Mouse (Mus musculus) erythroblast, embryonic 14.5 days (primary cell): ENCODE data around the gene Arhgap30. TPM values are rescaled to one million over a fixed set of nuclear protein-coding genes. Genes with fewer than 3 reads are reported as not detected.
A peak's percentile ranks its signal among the peaks of the same experiment; 100 is the strongest.

Experiments
- H3K27me3 ChIP-seq: 2 replicates; pipeline ENCODE4 v1.6.1; 2012; ENCODE audit warnings: inconsistent platforms; ENCODE audit not compliant: control insufficient read depth
- H3K36me3 ChIP-seq: 2 replicates; pipeline ENCODE4 v1.6.1; 2012; ENCODE audit warnings: mild to moderate bottlenecking, inconsistent platforms; ENCODE audit not compliant: control insufficient read depth
- H3K4me1 ChIP-seq: 2 replicates; pipeline ENCODE4 v1.6.1; 2012; ENCODE audit warnings: inconsistent platforms; ENCODE audit not compliant: control insufficient read depth
- H3K4me3 ChIP-seq: replicated peaks from 2 replicates; pipeline ENCODE3; 2012; ENCODE audit warnings: moderate library complexity, mild to moderate bottlenecking, inconsistent platforms
- H3K9me3 ChIP-seq: 2 replicates; pipeline ENCODE4 v1.6.1; 2012; ENCODE audit warnings: low read length, inconsistent platforms, mixed read lengths; ENCODE audit not compliant: control insufficient read depth
- GATA1 ChIP-seq: IDR thresholded peaks from 2 replicates; pipeline ENCODE4 v1.6.1; 2012; ENCODE audit warnings: low read length, inconsistent platforms, mixed read lengths
- TAL1 ChIP-seq: IDR thresholded peaks from 3 replicates; pipeline ENCODE4 v1.6.1; 2012; ENCODE audit warnings: low read length, inconsistent platforms, mixed read lengths
- polyA plus RNA-seq: library from polyadenylated mRNA; stranded (reverse); fragments of >175 nt; gene quantifications from 2 replicates; pipeline ENCODE4 v1.2.3, GENCODE M21; 2012

Gene Arhgap30
- polyA plus RNA-seq, 1 experiment, result 0.06 TPM

DNA sequence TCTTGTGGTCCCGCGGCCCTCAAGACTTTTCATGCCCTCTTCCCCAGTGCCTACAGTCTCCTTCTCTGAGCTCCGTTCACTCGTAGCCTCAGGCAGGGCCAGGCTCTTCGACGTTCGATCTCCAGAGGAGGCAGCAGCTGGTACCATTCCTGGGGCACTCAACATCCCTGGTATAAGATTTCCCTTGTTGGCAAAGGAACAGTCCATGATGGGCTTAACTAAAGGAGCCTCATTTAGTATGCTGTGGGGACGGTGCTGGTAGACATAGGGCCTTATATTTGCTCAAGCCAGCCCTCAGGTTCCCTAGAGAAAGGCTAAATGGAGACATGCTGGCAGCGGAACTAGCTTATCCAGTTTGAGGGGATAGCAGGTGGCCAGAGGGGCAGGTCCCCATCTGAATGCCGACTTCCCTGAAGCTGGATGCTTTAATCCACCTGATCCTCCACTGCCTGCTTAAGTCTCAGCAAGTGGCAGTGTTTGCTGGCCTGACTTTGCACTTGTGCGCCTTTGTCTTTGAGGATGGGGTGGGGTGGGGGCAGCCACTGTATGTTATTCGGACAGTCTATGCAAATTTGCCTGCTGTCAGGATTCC is 30.6 kb downstream of the Arhgap30 start:
- Histone ChIP-seq H3K4me1 (peaks cover 6% of the 10 kb centered on the region), H3K36me3 (peaks cover 47% of the 10 kb centered on the region), H3K27me3 (no peaks in the 10 kb centered on the region), H3K4me3 (no peak overlapping the region), H3K9me3 (no peaks in the 10 kb centered on the region)
- TF ChIP-seq GATA1 (no peak), TAL1 (no peak)

DNA sequence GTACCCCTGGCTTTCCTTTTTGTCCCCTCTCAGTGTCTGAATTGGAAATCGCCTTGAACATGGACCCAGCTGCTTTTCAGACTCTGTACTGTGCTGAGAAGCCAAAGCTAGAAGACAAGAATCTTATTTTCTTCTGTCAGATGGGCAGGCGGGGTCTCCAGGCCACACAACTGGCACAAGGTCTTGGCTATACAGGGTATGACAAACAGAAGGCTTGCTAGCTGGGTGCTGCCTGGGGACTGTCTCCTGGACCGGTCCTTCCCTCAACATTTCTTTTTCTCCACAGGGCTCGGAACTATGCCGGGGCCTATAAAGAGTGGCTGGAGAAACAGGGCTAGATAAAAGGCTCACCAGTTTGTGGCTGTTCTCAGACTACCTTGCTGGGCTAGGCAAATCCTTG is 31.2 kb downstream of the Arhgap30 start:
- Histone ChIP-seq H3K9me3 (no peaks in the 10 kb centered on the region), H3K36me3 (peaks cover 47% of the 10 kb centered on the region)

DNA sequence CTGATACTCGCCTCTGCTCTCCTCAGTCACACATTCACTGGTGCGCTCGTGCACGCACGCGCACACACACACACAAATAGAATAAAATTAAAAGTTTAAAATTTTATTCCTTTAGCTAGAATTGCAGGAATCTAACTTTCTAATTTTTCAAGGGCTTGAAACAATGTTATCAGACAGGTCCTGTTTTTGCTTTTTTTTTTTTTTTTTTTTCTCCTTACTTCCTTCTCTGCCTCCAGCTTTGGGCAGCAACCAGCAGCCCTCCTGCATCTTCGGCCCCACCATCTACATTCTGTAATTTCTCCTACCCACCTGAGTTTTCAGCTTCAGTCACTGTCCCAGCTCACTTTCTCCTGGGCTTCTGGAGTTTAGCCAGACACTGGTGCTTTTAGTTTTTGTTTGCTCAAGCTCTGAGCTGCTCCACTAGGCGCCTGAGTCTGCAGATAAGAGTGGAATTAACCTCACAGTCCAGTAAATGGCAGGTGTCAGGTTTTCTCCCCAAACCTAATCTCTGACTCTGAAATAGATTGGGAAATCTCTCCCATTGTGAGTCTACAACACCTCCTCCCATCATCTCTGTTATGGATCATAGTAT is 33.8 kb downstream of the Arhgap30 start:
- TF ChIP-seq TAL1 (no peak), GATA1 (no peak)
- no peak overlapping the region for H3K4me3 ChIP-seq
- H3K9me3 ChIP-seq, result no peaks in the 10 kb centered on the region
- H3K36me3 ChIP-seq, result peaks cover 23% of the 10 kb centered on the region
- H3K27me3 ChIP-seq, result no peaks in the 10 kb centered on the region; the same call in 1 of the 2 replicates
- H3K4me1 ChIP-seq, result no peaks in the 10 kb centered on the region

More for the DNA sequence above, 31.2 kb downstream of the Arhgap30 start:
- peaks cover 6% of the 10 kb centered on the region for H3K4me1 ChIP-seq
- no peak overlapping the region for H3K4me3 ChIP-seq
- H3K27me3 ChIP-seq, result no peaks in the 10 kb centered on the region
- TF ChIP-seq GATA1, result no peak
- TF ChIP-seq TAL1, result no peak

DNA sequence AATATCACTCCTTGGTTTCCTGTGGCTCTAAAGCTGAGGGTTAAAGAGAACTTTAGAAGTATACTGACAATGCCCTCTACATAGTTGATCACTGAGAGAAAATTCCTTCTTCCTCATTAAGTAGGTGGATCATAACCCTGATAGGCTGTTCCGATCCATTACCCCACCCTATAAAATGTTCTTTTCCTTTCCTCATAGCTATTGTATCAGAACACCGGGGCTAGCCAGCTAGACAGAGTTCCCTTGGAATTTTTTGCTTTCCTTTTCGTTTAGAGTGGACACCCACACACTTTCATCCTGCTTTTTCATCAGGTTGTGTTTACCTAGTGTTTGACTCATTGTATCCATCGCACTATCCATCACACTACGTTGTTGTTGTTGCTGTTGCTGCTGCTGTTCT is 35.9 kb downstream of the Arhgap30 start:
- Histone ChIP-seq H3K9me3 (no peaks in the 10 kb centered on the region), H3K36me3 (peaks cover 4% of the 10 kb centered on the region; the same call in 1 of the 2 replicates), H3K27me3 (no peaks in the 10 kb centered on the region; the same call in 1 of the 2 replicates), H3K4me1 (no peaks in the 10 kb centered on the region), H3K4me3 (no peak overlapping the region)
- TF ChIP-seq GATA1 (no peak), TAL1 (no peak)

DNA sequence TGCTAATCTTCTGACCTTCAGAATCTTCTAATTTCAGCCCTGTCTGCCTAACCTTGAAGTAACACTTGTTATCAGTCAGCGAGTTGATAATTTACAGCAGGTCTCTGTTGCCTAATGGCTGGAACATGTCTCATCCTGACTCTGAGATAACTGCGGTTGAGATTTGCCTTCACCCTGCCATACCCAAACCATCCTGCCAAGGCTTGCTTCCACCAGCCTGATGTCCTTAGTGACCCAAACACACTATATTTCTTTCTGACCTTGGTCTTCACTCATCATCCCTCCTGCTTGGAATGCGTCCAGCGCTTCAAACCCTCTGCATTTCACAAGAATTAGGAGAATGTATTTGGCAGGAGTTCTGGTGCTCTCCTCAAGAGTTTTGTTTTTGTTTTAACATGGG is 36.4 kb downstream of the Arhgap30 start:
- H3K36me3 ChIP-seq, result no peaks in the 10 kb centered on the region; the same call in 1 of the 2 replicates
- H3K27me3 ChIP-seq, result no peaks in the 10 kb centered on the region; the same call in 1 of the 2 replicates
- H3K9me3 ChIP-seq, result no peaks in the 10 kb centered on the region
- H3K4me3 ChIP-seq, result no peak overlapping the region
- TF ChIP-seq GATA1 (no peak), TAL1 (no peak)
- H3K4me1 ChIP-seq, result no peaks in the 10 kb centered on the region

DNA sequence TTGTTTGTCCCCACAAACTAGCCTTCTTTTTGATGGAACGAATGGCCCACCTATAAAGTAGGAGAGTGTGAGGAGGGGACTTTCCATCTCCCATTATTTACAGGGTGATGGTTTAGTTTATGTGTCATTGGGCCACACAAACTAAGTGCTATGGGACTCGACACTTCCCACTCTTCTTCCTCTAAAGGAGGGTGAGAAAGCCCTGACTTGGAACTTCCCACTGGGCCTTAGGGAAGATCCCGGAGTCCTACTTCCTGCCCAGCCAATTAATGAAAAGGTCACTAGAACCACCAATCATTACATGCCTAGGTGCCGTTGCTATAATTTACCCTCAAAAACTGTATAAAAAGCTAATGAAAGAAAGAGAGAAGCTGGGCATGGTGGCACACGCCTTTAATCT is 43.4 kb downstream of the Arhgap30 start:
- TF ChIP-seq GATA1 (no peak), TAL1 (no peak)
- Histone ChIP-seq H3K4me1 (peaks cover 2% of the 10 kb centered on the region), H3K36me3 (no peaks in the 10 kb centered on the region)

DNA sequence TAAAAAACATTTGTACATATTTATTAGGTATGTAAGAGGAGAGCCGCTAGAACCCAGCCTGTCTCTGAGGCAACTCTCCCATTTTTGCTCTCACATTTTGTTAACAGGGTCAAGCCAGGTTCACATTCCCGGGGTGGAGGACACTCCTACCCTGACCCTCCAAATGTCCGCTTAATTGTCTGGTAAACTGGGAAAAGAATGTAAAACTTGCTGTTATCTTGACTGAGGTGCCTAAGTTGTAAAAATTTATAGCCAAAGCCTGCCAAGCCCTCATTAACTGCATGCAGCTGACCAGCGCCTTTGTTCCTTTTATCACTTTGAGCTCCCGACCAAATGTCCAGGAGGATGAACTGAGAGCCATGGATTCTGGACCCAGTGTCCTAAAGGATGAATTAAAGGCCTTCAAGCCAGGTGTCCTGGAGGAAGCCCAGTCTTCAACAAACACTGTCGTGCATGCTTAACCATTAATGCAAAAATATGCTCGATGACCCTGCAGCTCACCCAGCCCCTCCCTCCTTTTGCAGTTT is 46.6 kb downstream of the Arhgap30 start:
- Histone ChIP-seq H3K4me1 (peaks cover 9% of the 10 kb centered on the region), H3K4me3 (no peak overlapping the region), H3K27me3 (peaks cover 53% of the 10 kb centered on the region), H3K9me3 (no peaks in the 10 kb centered on the region; the same call in 1 of the 2 replicates), H3K36me3 (no peaks in the 10 kb centered on the region)
- TF ChIP-seq GATA1, result no peak
- TF ChIP-seq TAL1, result no peak

More for the DNA sequence above, 43.4 kb downstream of the Arhgap30 start:
- no peak overlapping the region for H3K4me3 ChIP-seq
- H3K27me3 ChIP-seq, result peaks cover 21% of the 10 kb centered on the region
- no peaks in the 10 kb centered on the region for H3K9me3 ChIP-seq

DNA sequence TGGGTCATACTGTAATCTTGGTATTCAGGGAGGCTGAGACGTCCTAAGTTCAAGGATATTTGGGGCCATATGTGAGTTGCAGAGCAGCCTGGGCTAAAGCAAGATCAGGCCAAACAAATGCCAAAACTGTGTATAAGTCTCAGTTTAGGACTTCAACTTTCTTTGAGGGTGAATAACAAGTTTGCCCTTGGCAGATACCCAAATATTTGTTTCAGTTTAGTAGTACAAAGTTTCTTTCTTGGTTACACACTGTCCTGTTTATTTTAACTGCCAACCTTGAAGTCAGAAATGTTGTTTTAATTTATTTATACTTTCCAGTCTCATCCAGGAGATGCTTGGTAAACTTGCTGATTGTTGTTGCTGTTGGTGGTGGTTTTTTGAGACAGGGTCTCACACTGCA is 47.2 kb downstream of the Arhgap30 start:
- peaks cover 9% of the 10 kb centered on the region for H3K4me1 ChIP-seq
- TF ChIP-seq GATA1 (no peak), TAL1 (no peak)
- H3K36me3 ChIP-seq, result no peaks in the 10 kb centered on the region
- H3K9me3 ChIP-seq, result no peaks in the 10 kb centered on the region; the same call in 1 of the 2 replicates
- H3K4me3 ChIP-seq, result no peak overlapping the region
- H3K27me3 ChIP-seq, result peaks cover 60% of the 10 kb centered on the region

DNA sequence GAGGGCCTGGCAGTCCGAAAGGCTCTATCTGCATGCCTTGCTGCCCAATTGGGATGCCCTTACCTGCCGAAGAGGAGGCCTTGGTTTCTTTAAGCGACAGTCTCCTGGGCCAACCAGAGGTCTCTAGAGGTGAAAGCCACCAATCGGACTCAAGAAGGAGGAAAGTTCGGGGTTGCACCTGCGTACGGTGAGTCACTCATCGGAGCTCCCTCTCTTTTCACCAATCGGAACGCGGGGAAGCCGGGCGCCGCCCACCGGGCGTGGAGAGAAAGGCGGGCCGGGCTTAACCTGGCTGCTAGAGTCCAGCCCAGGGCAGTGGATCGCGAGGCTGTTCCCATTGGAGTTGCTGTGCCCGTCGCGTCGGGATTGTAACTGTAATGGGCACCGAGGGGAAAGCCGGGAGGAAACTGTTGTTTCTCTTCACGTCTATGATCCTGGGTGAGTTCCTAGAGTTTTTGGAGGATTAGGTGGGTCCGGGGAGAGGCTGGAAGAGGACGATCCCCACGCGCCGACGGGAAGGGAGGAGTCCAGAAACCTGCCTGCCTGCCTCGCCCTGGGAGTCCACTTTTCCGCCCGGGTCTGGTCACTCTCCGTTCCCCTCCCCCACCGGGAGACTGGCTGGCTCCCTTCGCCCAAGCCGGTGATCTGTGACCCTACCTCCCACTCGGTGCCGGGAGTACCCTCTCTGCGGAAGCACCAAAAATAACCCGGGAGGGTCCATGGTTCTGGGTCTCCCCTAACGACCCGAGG is 48.7 kb downstream of the Arhgap30 start, which contains the start of gene F11r:
Gene F11r, plus strand, starts transcription at position 272 of the 750 bp plus-strand sequence.
- no peak for TF ChIP-seq TAL1
- no peak for TF ChIP-seq GATA1
- H3K4me3 ChIP-seq, result peak within 1 kb of the TSS; percentile 47
- peaks cover 11% of the 10 kb centered on the region for H3K4me1 ChIP-seq
- H3K27me3 ChIP-seq, result peaks cover 72% of the 10 kb centered on the region
- H3K36me3 ChIP-seq, result no peaks in the 10 kb centered on the region
- no peaks in the 10 kb centered on the region; the same call in 1 of the 2 replicates for H3K9me3 ChIP-seq
